Mouse (Mus musculus) forelimb bud, embryonic 11.5 days (tissue): ENCODE results near the gene Dnah8.

Experiments
- DNase-seq: peaks from one replicate; pipeline ENCODE4 v3.0.0-alpha.2; 2012; ENCODE audit warnings: low read depth, low spot score

The Dnah8 gene

DNA sequence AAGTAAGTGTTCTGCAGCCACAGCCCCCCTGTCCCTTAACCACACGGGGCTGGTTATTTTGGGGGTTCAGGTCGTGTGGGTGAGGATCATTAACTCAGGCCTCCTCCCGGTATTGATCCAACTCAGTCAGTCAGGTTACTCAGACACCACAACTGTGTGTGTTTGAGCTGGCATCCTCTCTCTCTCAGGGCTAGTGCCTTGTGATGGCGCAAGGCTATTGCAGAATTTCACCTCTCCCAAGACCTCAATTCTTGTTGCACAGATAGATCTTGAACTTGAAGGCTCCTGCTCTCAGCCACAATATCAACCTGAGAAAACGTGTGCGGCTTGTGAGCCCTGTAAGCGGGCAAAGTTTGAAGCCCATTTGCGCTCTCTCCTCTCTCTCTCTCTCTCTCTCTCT is 38.0 kb downstream of the Dnah8 start:
- no peak for DNase-seq

DNA sequence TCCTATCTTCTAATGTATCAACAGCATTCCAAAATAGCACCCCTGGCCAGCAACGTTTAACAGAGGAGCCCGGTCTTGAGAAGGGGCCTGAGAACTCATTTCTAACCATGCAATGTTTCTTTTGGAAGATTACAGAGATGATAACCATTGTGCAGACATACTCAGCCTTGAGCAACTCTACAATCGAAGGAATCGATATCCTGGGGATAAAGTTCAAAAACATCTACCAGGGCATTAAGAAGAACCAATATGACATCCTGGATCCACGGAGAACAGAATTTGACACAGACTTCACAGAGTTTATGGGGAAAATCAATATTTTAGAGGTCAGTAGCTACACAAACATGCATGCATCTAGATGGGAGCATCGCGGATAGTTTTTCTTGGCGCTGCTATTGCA is 39.0 kb downstream of the Dnah8 start:
- no peak for DNase-seq

GRCm38 (mm10) chr17:30664856-30665255 is 40.7 kb downstream of the Dnah8 start:
- no peak for DNase-seq

DNA sequence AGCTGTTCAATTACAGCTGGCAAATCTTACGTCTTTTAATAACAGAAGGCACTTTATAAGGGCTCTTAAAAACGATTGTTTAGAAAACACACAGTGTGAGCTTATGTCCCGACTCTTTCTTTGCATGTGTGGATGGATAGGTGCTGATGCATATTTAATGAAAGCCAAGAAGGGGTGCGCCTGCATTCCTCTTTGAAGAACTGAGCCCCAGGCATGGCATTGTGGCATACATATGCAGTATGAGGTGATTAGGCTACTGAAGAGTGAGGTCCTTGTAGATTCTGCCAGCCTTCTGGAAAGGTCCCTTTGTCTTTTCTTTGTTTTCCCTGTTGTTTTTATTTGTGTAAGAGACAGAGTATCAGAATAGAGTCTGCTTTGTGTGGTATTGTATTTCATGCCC is 48.4 kb downstream of the Dnah8 start:
- DNase-seq, result no peak

GRCm38 (mm10) chr17:30673023-30673422 is 48.9 kb downstream of the Dnah8 start:
- DNase-seq, result no peak

DNA sequence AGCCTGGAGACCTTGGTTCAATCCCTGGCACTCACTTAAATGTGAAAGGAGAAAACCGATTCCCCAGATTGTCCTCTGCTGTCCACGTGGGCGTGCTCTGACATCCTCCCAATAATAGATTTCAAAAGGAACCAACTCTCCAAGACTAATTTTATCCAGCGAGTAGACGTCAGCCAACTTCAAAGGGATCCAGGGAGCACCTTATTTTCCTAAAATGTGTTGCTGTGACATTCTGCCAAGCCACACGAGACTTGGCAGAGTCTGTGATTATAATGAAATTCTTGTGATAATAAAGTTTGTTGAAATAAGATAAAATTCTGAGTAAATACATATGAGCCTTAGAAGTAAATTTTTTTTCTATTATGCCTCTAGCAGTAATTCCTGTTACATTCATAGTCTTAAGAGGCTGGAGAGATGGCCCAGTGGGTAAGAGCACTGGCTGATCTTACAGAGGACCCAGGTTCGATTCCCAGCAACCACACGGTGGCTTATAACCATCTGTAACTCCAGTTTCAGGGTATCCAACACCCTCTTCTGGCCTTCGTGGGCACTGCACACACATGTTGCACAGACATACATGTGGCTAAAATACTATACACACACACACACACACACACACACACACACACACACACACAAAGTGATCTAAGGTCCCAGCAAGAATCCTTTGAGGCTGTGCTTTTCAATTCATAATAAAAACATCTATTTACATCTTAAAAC is 51.0 kb downstream of the Dnah8 start:
- no peak for DNase-seq

GRCm38 (mm10) chr17:30678523-30678922 is 54.4 kb downstream of the Dnah8 start:
- DNase-seq, result no peak

DNA sequence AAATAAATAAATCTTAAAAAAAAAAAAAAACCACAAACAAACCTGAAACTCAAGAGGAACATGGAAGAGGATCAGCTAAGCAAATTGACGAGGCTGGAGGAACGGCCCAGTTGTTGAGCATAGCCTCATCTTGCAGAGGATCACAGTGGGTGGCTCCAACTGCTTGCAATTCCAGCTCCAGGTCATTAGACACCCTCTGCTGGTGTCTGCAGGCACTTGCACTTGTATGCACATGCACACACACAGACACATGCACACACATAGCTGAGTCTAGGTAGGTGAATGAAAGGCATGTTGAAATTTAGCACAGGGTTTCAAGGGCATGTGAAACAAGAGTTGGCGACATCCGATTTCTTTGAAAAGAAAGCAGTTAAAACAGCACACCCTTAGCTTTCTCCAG is 55.5 kb downstream of the Dnah8 start:
- DNase-seq, result no peak

DNA sequence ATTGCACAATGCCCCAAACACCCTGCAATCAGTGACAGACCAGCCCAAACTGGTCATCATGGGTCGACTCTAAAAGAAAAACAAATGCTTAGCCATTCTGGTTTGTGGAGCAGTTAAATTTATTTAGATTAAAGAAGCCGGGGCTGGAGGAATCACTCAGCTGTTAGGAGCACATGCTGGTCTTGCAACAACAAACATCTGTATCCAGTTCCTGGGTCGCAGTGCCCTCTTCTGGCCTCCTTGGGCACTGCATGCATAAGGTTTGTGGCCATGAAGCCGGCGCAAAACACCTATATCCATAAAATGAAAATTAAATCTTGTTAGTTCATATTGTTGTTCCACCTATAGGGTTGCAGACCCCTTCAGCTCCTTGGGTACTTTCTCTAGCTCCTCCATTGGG is 57.5 kb downstream of the Dnah8 start:
- peak; percentile 80 for DNase-seq

- no peak for DNase-seq
Observed at GRCm38 (mm10) chr17:30690181-30690580, 66.0 kb downstream of the Dnah8 start.

- no peak for DNase-seq
Observed at GRCm38 (mm10) chr17:30691481-30691880, 67.3 kb downstream of the Dnah8 start.

- DNase-seq, result no peak
Observed at GRCm38 (mm10) chr17:30694281-30694680, 70.1 kb downstream of the Dnah8 start.

- DNase-seq, result no peak
Observed at GRCm38 (mm10) chr17:30714732-30715131, 90.6 kb downstream of the Dnah8 start.

GRCm38 (mm10) chr17:30718197-30718596 is 94.0 kb downstream of the Dnah8 start:
- no peak for DNase-seq

DNA sequence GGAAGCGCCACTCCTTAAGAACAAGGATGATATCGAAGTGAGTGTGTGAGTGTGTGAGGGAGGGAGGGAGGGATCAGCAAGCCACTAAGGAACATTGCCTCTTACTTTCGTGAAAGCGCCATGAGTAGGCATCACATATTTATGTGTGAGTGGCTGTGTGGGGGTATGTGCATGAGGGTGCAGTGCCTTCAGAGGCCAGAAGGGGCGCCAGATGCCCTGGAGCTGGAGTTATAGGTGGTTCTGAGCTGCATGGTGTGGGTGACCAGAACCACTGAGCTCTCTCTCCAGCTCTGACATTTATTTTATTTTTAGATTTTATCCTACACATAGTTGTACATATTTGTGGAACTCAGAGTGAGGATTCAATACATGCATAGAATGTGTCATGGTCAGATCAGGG is 94.9 kb downstream of the Dnah8 start:
- no peak for DNase-seq

DNA sequence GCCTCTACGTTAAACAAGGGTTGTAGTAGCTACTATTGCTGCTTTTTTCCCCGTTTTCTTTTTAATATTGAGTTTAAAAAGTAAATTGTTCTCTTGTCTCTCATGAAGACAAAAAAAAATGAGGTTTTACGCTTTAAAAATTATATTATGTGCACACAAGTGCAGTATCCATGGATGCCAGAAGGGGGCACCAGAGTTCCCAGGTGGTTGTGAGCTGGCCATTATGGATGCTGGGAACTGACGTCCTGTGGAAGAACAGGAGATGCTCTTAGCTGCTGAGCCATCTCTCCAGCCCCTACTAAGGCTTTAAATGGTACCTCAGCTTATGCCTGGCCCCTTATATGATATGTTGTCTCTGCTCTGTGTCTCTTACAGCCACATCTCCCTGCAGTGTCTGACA is 103.6 kb downstream of the Dnah8 start:
- no peak for DNase-seq

DNA sequence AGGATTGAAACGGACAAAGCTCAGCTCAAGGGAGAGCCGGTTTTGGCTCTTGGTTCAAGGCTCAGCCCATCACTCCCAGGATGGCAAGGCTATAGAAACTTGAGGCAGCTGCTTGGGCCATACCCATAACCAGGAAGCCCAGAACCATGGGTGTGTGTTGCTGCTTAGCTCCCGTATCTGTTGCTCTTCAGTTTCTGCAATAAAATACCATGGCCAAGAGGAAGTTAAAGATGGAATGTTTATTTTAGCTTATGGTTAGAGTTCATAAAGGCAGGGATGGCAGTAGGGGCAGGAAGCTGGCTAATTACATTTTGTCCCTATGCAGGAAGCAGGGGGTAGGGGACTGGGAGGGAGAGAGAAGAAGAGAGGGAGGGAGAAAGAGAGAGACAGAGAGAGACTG is 108.6 kb downstream of the Dnah8 start:
- DNase-seq, result no peak

DNA sequence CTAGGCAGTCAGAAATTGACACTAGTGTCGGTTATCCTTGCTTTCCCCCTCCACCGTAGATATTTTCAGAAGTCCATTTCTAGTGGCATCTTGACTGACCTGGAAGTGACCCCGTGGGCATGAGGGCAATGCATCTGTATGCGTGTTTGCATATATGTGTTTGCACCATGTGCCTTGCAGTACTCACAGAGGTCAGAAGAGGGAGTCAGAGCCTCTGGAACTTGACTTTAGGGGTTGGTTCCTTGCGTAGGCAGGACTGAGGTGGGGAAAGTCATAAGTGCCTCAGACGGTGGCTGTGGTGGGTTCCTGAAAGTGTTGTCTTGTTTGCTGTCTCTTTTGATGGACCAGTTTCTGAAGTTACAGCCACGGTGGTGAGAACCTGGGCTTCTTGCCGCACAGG is 110.6 kb downstream of the Dnah8 start:
- DNase-seq, result no peak

- DNase-seq, result no peak
Observed at GRCm38 (mm10) chr17:30735454-30735853, 111.3 kb downstream of the Dnah8 start.

- DNase-seq, result peak; percentile 57
Observed at GRCm38 (mm10) chr17:30737797-30738196, 113.6 kb downstream of the Dnah8 start.

GRCm38 (mm10) chr17:30739769-30740168 is 115.6 kb downstream of the Dnah8 start:
- no peak for DNase-seq

DNA sequence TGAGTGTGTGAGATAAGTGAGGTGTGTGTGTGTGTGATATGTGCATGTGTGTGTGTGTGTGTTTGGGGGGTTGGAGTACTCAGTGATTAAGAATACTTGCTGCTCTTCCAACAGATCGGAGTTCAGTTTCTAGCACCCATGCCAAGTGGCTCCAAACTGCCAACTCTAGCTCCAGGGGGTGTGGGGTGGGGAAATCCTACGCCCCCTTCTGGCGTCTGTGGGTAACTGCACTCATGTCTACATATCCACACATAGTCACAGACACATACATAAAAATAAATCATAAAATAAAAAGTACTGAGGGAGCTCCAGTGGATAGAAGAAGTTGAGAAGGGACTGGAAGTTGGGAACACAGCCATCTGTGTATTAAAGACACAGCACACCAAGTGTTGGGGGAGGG is 119.8 kb downstream of the Dnah8 start:
- DNase-seq, result no peak

DNA sequence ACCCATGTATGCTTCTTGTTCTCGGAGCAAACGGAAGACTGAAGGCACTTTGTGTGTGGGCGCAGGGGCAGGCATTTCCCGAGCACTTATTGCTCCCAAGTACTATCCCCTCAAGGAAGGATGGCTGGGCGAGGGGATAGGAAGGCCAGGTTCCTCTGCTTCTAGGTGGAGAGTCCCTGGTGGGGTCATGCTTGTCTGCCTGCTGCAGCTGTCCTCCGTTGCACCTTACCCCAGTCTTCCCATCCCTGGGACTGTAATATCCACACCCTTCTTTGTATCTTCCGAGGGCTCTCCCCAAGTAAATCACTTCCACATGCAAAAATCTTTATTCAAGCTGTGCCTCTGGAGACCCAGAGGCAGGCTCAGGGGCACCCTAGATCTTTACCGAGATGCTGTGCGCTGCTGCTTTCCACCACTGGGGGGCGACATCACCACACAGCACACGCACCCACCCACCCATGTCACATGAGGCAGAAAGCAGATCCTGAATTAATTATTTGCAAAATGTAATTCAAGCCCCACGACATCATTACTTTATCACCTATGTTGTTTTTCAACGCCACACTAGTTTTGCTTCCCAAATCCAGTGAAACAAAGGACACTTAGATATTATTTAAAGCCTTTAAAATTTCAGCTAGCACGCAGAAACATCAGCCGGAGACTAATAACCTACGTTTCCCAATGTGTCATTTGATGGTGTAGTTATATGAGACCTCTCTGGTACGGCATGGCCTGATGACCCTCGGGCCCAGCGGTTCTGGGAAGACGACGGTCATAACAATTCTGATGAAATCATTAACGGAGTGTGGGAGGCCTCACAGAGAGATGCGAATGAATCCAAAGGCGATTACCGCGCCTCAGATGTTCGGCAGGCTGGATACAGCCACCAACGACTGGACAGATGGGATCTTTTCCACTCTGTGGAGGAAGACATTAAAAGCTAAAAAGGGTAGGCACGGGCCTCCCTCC is 122.2 kb downstream of the Dnah8 start:
- DNase-seq, result peak; percentile 66
